Mouse (Mus musculus) hindbrain, embryonic 11.5 days (tissue): ENCODE results near the gene Gcm1. TPM values are rescaled to one million over a fixed set of nuclear protein-coding genes. Genes with fewer than 3 reads are reported as not detected.

ENCODE experiments used
- ATAC-seq: fragments of 200-750 bp; cut with Nextera tagmentation; 2 replicates; pipeline ENCODE4 v1.8.0; 2017; ENCODE audit warnings: mild to moderate bottlenecking, moderate TSS enrichment, moderate library complexity; ENCODE audit not compliant: low FRiP score
- DNase-seq: peaks from one replicate; pipeline ENCODE4 v3.0.0-alpha.2; 2015; ENCODE audit warnings: low spot score
- H3K27ac ChIP-seq: fragments of 300-500 bp; sonication (generic); 2 replicates; pipeline ENCODE4 v1.5.1; 2014; ENCODE audit warnings: mild to moderate bottlenecking, low read depth, low read length
- H3K27me3 ChIP-seq: fragments of 300-500 bp; sonication (generic); 2 replicates; pipeline ENCODE4 v1.6.1; 2014; ENCODE audit warnings: mild to moderate bottlenecking, low read length, moderate library complexity, mixed read lengths; ENCODE audit not compliant: control insufficient read depth, insufficient read depth
- H3K36me3 ChIP-seq: fragments of 300-500 bp; sonication (generic); 2 replicates; pipeline ENCODE4 v1.6.1; 2014; ENCODE audit warnings: mild to moderate bottlenecking, low read length, moderate library complexity, mixed read lengths; ENCODE audit not compliant: control insufficient read depth, insufficient read depth
- H3K4me1 ChIP-seq: fragments of 300-500 bp; sonication (generic); replicated peaks from 2 replicates; pipeline ENCODE4 v1.6.1; 2014; ENCODE audit warnings: low read length, mixed read lengths; ENCODE audit not compliant: control insufficient read depth, insufficient read depth
- H3K4me2 ChIP-seq: fragments of 300-500 bp; sonication (generic); replicated peaks from 2 replicates; pipeline ENCODE4 v1.6.1; 2014; ENCODE audit warnings: mild to moderate bottlenecking, low read depth, low read length
- H3K4me3 ChIP-seq: fragments of 300-500 bp; sonication (generic); 2 replicates; pipeline ENCODE4 v1.5.1; 2014; ENCODE audit warnings: low read depth, low read length
- H3K9ac ChIP-seq: fragments of 300-500 bp; sonication (generic); 2 replicates; pipeline ENCODE4 v1.6.1; 2014; ENCODE audit warnings: low read depth, low read length
- H3K9me3 ChIP-seq: fragments of 300-500 bp; sonication (generic); 2 replicates; pipeline ENCODE4 v1.6.1; 2016; ENCODE audit warnings: low read length; ENCODE audit not compliant: control insufficient read depth
- WGBS: fragments of 180-500 bp; shearing (Covaris S2); extraction: QIAGEN DNeasy Blood & Tissue Kit; methylation state at CpG from one replicate; pipeline ENCODE4 v1.1.7; 2014; 5-methylcytosine and 5-hydroxymethylcytosine counted together
- polyA plus RNA-seq: library from polyadenylated mRNA; unstranded; fragments of >200 nt; fragmentation: Nextera tagmentation; extraction: Ambion mirVana; gene quantifications from 2 replicates; pipeline ENCODE4 v1.2.1, GENCODE M21; 2014

Gene Gcm1
- polyA plus RNA-seq: 0.10 TPM in 1 of 2 replicates, not detected in the other

DNA sequence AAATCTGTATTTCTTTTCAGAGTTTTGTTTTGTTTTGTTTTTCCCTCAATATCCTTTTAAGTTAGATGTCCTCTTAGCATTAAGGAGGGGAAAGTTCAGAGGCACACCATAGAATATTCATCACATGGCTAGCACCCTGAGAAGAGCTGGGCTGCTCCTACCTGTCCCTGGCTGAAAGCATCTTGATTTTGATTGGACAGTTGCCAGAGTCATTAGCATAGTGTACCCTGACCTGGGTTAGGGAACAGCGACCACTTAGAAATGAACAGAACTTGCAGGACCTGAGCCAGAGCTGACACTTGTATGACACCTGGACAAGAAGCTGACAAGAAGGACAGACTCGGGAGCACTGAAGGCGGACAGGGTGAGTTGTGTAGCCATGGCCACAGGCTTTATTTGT is at the start of gene Gcm1:
Gene Gcm1, plus strand, starts transcription at position 248 of the 400 bp plus-strand sequence.
- no peak for DNase-seq
- 61% methylated on average over 3 of the region's 3 CpGs for WGBS

DNA sequence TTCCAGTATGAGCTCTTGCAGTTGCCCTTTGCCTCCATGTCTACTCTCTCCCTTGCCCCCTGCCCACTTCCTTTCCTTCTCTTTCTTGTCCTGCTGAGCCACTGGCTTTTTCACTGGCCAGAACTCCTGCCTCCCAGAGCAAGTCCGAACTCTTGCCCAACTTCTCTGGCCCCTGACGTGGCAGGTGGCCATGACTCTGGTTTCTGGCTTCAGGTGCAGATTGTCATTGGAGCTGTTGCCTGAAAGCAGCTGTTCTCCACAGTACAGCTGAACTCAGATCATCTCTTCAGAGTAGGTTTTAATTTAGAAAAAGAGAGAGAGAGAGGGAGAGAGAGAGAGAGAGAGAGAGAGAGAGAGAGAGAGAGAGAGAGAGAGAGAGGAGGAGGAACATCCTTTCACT is 48.4 kb upstream of the Gcm1 start:
- H3K4me1 ChIP-seq: no peaks in the 10 kb centered on the region
- no peak overlapping the region for H3K27ac ChIP-seq
- H3K27me3 ChIP-seq: no peaks in the 10 kb centered on the region
- H3K9me3 ChIP-seq: no peaks in the 10 kb centered on the region
- H3K4me2 ChIP-seq: no peak overlapping the region
- no peak for ATAC-seq
- H3K9ac ChIP-seq: no peak overlapping the region
- 88% methylated on average over 2 of the region's 2 CpGs for WGBS
- no peaks in the 10 kb centered on the region for H3K36me3 ChIP-seq
- no peak for DNase-seq
- H3K4me3 ChIP-seq: no peak overlapping the region

More for the DNA sequence above, at the start of gene Gcm1:
- no peak within 1 kb of the TSS for H3K4me2 ChIP-seq
- ATAC-seq: no peak
- H3K4me1 ChIP-seq: no peaks in the 10 kb centered on the region
- no peaks in the 10 kb centered on the region for H3K36me3 ChIP-seq
- H3K9ac ChIP-seq: no peak within 1 kb of the TSS
- no peaks in the 10 kb centered on the region for H3K9me3 ChIP-seq
- H3K27me3 ChIP-seq: no peaks in the 10 kb centered on the region
- no peak within 1 kb of the TSS for H3K4me3 ChIP-seq
- H3K27ac ChIP-seq: no peak within 1 kb of the TSS

DNA sequence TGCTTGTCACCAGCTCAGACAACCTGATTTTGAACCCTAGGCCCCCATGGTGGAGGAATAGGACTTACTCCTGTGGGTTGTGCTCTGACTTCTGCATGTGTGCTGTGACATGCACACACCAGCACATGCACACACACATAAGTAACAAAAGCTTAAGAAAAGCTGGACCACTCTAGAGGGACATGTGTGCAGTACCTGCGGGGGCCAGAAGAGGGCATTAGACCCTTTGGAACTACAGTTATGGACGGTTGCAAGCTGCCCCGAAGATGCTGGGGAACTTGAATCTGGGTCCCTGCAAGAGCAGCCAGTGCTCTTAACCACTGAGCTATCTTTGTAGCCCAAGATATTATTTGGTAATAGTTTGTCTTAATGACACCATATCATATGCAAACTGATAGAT is 46.2 kb upstream of the Gcm1 start:
- no peak overlapping the region for H3K9ac ChIP-seq
- no peak overlapping the region for H3K4me2 ChIP-seq
- no peak overlapping the region for H3K27ac ChIP-seq
- WGBS: 52% methylated on average over 3 of the region's 3 CpGs
- no peaks in the 10 kb centered on the region for H3K4me1 ChIP-seq
- peak; percentile 41 for DNase-seq
- no peak overlapping the region for H3K4me3 ChIP-seq
- H3K36me3 ChIP-seq: no peaks in the 10 kb centered on the region
- H3K9me3 ChIP-seq: no peaks in the 10 kb centered on the region
- no peak for ATAC-seq
- no peaks in the 10 kb centered on the region for H3K27me3 ChIP-seq

DNA sequence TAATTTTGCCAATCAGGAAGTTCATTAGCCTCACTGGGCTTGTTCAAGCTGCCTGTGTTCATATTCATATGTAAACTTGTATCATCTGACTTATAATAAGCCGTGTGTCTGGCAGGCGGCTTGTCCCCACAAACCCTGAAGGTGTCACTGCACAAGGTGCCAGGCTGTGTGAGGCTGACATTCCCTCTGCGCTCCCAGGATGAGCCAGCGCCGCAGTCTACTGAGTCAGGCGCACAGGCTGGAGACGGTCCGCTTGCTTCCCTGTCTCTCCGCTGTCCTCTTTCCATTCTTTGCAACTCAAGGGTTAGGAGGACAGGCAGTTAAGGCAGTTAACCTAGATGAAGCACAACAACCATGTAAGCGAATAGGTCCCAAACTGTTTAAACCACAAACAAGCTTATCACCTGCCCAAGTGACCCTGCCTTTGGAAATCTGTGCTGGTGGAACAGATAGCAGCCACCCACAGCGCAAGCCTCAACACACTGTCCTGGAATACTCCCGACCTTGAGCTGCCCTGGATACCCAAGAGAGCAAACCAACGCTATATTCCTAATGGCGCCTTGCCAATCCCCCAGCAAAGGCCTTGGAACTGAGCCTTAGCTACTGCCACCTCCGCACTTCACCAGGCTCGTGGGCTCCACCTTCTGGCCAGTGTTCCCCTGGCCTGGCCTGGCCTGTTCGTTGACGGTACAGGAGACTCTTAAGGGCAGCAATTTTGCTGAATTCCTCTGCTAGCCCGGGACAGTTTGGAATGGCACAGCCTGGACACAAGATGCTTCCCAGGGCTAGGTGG is 45.3 kb upstream of the Gcm1 start:
- no peaks in the 10 kb centered on the region for H3K9me3 ChIP-seq
- H3K4me3 ChIP-seq: no peak overlapping the region
- H3K9ac ChIP-seq: no peak overlapping the region
- peak; percentile 60 for ATAC-seq
- no peak overlapping the region for H3K27ac ChIP-seq
- 63% methylated on average over 19 of the region's 19 CpGs for WGBS
- no peaks in the 10 kb centered on the region for H3K27me3 ChIP-seq
- no peaks in the 10 kb centered on the region for H3K4me1 ChIP-seq
- no peaks in the 10 kb centered on the region for H3K36me3 ChIP-seq
- no peak overlapping the region for H3K4me2 ChIP-seq
- peak; percentile 76 for DNase-seq

DNA sequence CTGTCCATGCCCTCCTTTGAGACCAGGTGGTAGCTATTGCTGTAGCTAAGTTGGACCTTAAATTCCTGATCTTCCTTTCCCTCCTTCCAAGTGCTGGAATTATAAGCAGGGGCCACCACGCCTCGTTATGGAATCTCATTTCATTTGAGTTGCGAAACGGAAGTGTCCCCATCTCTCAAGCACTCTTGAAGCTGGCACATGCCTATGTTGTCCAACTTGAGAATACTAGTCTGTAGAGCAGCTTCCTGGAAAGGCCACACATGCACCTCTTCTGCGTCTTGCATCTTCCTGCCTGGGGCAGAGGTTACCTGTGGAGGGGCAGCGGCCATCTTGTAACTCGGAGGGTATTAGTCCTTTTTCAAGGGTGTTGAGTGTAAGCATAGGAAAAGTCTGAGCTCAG is 42.3 kb upstream of the Gcm1 start:
- Histone ChIP-seq H3K27ac (no peak overlapping the region), H3K4me1 (no peaks in the 10 kb centered on the region), H3K4me2 (no peak overlapping the region), H3K27me3 (no peaks in the 10 kb centered on the region), H3K9ac (no peak overlapping the region), H3K4me3 (no peak overlapping the region), H3K9me3 (no peaks in the 10 kb centered on the region), H3K36me3 (no peaks in the 10 kb centered on the region)
- DNase-seq (no peak), ATAC-seq (no peak)
- WGBS: 90% methylated on average over 7 of the region's 7 CpGs

DNA sequence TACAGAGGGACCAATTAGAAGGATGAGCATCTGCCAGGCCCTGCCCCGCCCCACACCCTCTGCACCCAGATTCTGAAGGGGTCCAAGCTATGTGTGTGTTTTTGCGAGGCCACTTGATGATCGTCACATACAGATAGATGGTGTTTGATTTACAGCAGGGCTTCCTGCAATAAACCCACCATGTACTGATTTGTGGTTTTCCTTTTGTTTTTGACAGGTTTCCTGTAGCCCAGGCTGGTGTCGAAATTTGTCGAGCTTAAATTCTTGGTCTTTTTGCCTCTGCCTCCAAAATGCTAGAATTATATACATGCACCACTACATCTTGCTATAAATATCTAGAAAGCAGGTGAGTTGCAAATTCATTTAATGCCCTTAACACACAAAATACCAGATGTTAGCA is 41.5 kb upstream of the Gcm1 start:
- no peak for ATAC-seq
- no peak overlapping the region for H3K9ac ChIP-seq
- H3K36me3 ChIP-seq: no peaks in the 10 kb centered on the region
- H3K27ac ChIP-seq: no peak overlapping the region
- H3K4me2 ChIP-seq: no peak overlapping the region
- 92% methylated on average over 5 of the region's 5 CpGs for WGBS
- H3K27me3 ChIP-seq: no peaks in the 10 kb centered on the region
- no peak overlapping the region for H3K4me3 ChIP-seq
- H3K9me3 ChIP-seq: no peaks in the 10 kb centered on the region
- no peaks in the 10 kb centered on the region for H3K4me1 ChIP-seq
- DNase-seq: no peak

DNA sequence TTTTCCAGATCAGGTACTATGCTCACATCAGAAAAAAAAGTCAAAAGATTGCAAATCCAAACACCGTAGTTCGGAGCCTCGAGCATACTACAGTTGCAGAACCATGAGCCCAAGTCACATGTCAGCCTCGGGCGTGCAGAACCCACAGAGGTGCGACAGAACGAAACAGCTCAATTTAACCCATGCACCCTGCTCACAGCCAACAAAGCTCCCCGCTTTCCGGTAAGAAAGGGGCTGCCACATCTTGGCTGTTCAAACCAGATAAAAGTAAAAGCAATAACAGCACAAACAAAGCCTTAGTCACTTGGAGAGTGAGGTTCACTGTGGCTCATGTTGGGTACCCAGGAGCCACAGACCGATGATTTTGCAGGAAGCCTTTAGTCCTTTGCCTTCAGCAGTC is 41.0 kb upstream of the Gcm1 start:
- H3K4me1 ChIP-seq: no peaks in the 10 kb centered on the region
- 89% methylated on average over 10 of the region's 10 CpGs for WGBS
- ATAC-seq: no peak

DNA sequence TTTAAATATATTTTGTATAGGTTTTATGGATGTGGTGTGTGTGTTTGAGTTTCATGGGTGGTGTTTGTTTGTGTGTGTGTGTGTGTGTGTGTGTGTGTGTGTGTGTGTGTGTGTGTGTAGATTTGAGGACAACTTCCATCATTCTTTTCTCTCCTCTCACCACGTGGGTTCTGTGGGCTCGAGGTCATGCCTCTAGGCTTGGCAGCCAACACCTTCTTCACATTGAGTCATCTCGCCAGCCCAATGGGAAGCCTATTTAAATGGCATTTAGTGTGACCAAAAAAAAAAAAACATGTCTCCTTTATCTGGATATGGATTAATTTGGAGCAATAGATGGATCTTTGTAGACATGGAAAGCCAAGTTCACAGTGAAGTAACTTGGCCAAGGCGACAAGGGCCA is 39.7 kb upstream of the Gcm1 start:
- H3K4me3 ChIP-seq: no peak overlapping the region

More for the DNA sequence above, 41.0 kb upstream of the Gcm1 start:
- Histone ChIP-seq H3K27me3 (no peaks in the 10 kb centered on the region), H3K9ac (no peak overlapping the region), H3K4me2 (no peak overlapping the region), H3K27ac (no peak overlapping the region), H3K9me3 (no peaks in the 10 kb centered on the region), H3K4me3 (no peak overlapping the region), H3K36me3 (no peaks in the 10 kb centered on the region)
- DNase-seq: no peak

DNA sequence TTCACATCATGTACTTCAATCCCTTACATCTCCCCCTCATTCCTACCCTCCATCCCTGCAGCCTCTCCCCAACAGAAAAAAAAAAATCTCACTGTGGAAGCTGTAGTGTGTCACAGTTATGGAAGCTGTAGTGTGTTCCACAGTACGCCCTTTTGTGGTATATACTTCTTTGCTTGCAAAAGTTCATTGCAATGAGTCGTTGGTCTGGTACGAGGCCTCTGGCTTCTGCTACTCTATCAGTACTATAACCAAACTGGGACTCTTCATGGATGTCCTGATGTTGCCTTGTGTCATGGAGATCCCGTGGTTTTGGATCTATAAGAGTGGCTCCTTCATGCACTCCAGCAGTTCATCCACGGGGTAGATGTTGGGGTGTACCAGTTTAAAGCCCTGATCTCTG is 39.0 kb upstream of the Gcm1 start:
- ATAC-seq (no peak), DNase-seq (no peak)
- Histone ChIP-seq H3K36me3 (no peaks in the 10 kb centered on the region), H3K9me3 (no peaks in the 10 kb centered on the region), H3K4me1 (no peaks in the 10 kb centered on the region), H3K4me3 (no peak overlapping the region), H3K4me2 (no peak overlapping the region), H3K27me3 (no peaks in the 10 kb centered on the region), H3K9ac (no peak overlapping the region), H3K27ac (no peak overlapping the region)
- WGBS: 92% methylated on average over 5 of the region's 5 CpGs

More for the DNA sequence above, 39.7 kb upstream of the Gcm1 start:
- no peaks in the 10 kb centered on the region for H3K27me3 ChIP-seq
- no peak overlapping the region for H3K27ac ChIP-seq
- 83% methylated on average over 4 of the region's 4 CpGs for WGBS
- H3K4me1 ChIP-seq: no peaks in the 10 kb centered on the region
- no peak overlapping the region for H3K4me2 ChIP-seq
- no peaks in the 10 kb centered on the region for H3K36me3 ChIP-seq
- no peaks in the 10 kb centered on the region for H3K9me3 ChIP-seq
- ATAC-seq (no peak), DNase-seq (no peak)
- no peak overlapping the region for H3K9ac ChIP-seq
